ENCODE assay signal across 15 mouse cellular contexts in genomic region chr2:144464799-144465760, GRCm38 (mm10).
DNase-seq lines count a peak whose midpoint lies in the region; ATAC-seq and TF ChIP-seq lines count a peak whose summit lies in the region.
"Had no signal": no experiment of that assay in that cellular context is flagged by ENCODE, and none has a peak within 500 bp of the region (broad histone marks: within the 10 kb centered on the region; RNA-seq: fewer than 3 reads in every experiment).

No protein-coding gene starts in this region.

- no peak for TF ChIP-seq POLR2A in cortical plate, adult 2 months (IDR thresholded peaks at IDR 0.05; ENCODE audit: extremely low read depth, insufficient read depth, low read length)

- no peaks in the 10 kb centered on the region for H3K4me1 ChIP-seq in midbrain, postnatal 0 days (ENCODE audit: insufficient read depth, low read length)
- no peaks in the 10 kb centered on the region for H3K4me1 ChIP-seq in midbrain, embryonic 10.5 days
- H3K4me1 ChIP-seq in cortical plate, adult 2 months (ENCODE audit: control insufficient read depth, insufficient read depth, low read length), result peaks cover 13% of the 10 kb centered on the region
- no peaks in the 10 kb centered on the region for H3K4me1 ChIP-seq in stomach, postnatal 0 days (replicated peaks; ENCODE audit: control insufficient read depth, insufficient read depth)
- H3K4me1 ChIP-seq: forebrain, embryonic 15.5 days; heart, embryonic 12.5 days; liver, embryonic 13.5 days had no signal

- H3K9ac ChIP-seq in midbrain, postnatal 0 days (replicated peaks; ENCODE audit: low read length, poor library complexity, severe bottlenecking), result no peak overlapping the region
- no peak overlapping the region for H3K9ac ChIP-seq in stomach, postnatal 0 days (ENCODE audit: low read length)
- H3K9ac ChIP-seq: forebrain, embryonic 15.5 days; heart, embryonic 12.5 days; liver, embryonic 13.5 days had no signal

- H3K9me3 ChIP-seq in midbrain, postnatal 0 days (ENCODE audit: low read length), result no peaks in the 10 kb centered on the region
- H3K9me3 ChIP-seq in midbrain, embryonic 10.5 days (replicated peaks), result no peaks in the 10 kb centered on the region
- H3K9me3 ChIP-seq in stomach, postnatal 0 days (ENCODE audit: control insufficient read depth, low read length), result no peaks in the 10 kb centered on the region
- H3K9me3 ChIP-seq: forebrain, embryonic 15.5 days; heart, embryonic 12.5 days; liver, embryonic 13.5 days had no signal

- H3K4me2 ChIP-seq in midbrain, postnatal 0 days (ENCODE audit: low read depth, low read length, poor library complexity, severe bottlenecking), result no peak overlapping the region
- H3K4me2 ChIP-seq in stomach, postnatal 0 days (replicated peaks; ENCODE audit: low read depth), result no peak overlapping the region
- H3K4me2 ChIP-seq: forebrain, embryonic 15.5 days; heart, embryonic 12.5 days; liver, embryonic 13.5 days had no signal

- H3K27ac ChIP-seq in midbrain, postnatal 0 days (ENCODE audit: low read depth, low read length), result no peak overlapping the region
- no peak overlapping the region for H3K27ac ChIP-seq in midbrain, embryonic 10.5 days (replicated peaks)
- peak overlapping the region; percentile 78 for H3K27ac ChIP-seq in cortical plate, adult 2 months (ENCODE audit: insufficient read depth, low read length)
- H3K27ac ChIP-seq in stomach, postnatal 0 days (replicated peaks), result no peak overlapping the region
- H3K27ac ChIP-seq: forebrain, embryonic 15.5 days; liver, embryonic 13.5 days; macrophage had no signal

- DNase-seq in midbrain, postnatal 0 days (ENCODE audit: low spot score), result peak; percentile 10
- no peak for DNase-seq in midbrain, embryonic 10.5 days (ENCODE audit: low spot score)
- DNase-seq in left cerebral cortex, adult 18-20 months (ENCODE audit: low spot score in 2 of 2), result peak; percentile 57 to 77
- DNase-seq in stomach, postnatal 0 days (ENCODE audit: low spot score), result no peak
- DNase-seq in heart, adult 11 months, result no peak
- DNase-seq in spleen, postnatal 4 days (ENCODE audit: low spot score in 2 of 2), result no peak
- DNase-seq in thymus, postnatal 36 days, result no peak
- DNase-seq: kidney, postnatal 36 days; liver, embryonic 13.5 days had no signal

- no peak for TF ChIP-seq EP300 in stomach, postnatal 0 days (optimal IDR thresholded peaks at IDR 0.05)

- no peak for ATAC-seq in midbrain, postnatal 0 days (ENCODE audit: low FRiP score)
- ATAC-seq in stomach, postnatal 0 days (ENCODE audit: low FRiP score, low TSS enrichment), result peak; percentile 56; the same call in 1 of the 2 replicates
- ATAC-seq: forebrain, embryonic 15.5 days; hindbrain, embryonic 16.5 days had no signal

- no peak overlapping the region for H3K4me3 ChIP-seq in midbrain, postnatal 0 days (ENCODE audit: low read depth, low read length)
- no peak overlapping the region for H3K4me3 ChIP-seq in midbrain, embryonic 10.5 days
- H3K4me3 ChIP-seq in cortical plate, adult 2 months (ENCODE audit: insufficient read depth, low read length), result no peak overlapping the region
- H3K4me3 ChIP-seq in stomach, postnatal 0 days (ENCODE audit: low read depth, low read length), result no peak overlapping the region
- H3K4me3 ChIP-seq: forebrain, embryonic 15.5 days; heart, embryonic 12.5 days; liver, embryonic 13.5 days; myocyte had no signal

- 0 out of 2 replicates have a peak, but pooled peaks cover 6% of the 10 kb centered on the region for H3K36me3 ChIP-seq in midbrain, postnatal 0 days (ENCODE audit: insufficient read depth, low read length)
- H3K36me3 ChIP-seq in midbrain, embryonic 10.5 days, result no peaks in the 10 kb centered on the region
- H3K36me3 ChIP-seq in stomach, postnatal 0 days (ENCODE audit: control insufficient read depth, insufficient read depth, low read length), result no peaks in the 10 kb centered on the region
- H3K36me3 ChIP-seq: forebrain, embryonic 15.5 days; heart, embryonic 12.5 days; liver, embryonic 13.5 days had no signal

- no peak for TF ChIP-seq CTCF in midbrain, postnatal 0 days (IDR thresholded peaks at IDR 0.05)
- TF ChIP-seq CTCF in cortical plate, adult 2 months (IDR thresholded peaks at IDR 0.05; ENCODE audit: extremely low read depth, insufficient read depth, low read length), result no peak
- no peak for TF ChIP-seq CTCF in stomach, postnatal 0 days (IDR thresholded peaks at IDR 0.05; ENCODE audit: low read depth)

- no peaks in the 10 kb centered on the region for H3K27me3 ChIP-seq in midbrain, postnatal 0 days (ENCODE audit: insufficient read depth, low read length)
- no peaks in the 10 kb centered on the region for H3K27me3 ChIP-seq in midbrain, embryonic 10.5 days (ENCODE audit: low read depth, poor library complexity, severe bottlenecking)
- no peaks in the 10 kb centered on the region for H3K27me3 ChIP-seq in stomach, postnatal 0 days (ENCODE audit: control insufficient read depth, insufficient read depth, low read length)
- H3K27me3 ChIP-seq: forebrain, embryonic 15.5 days; heart, embryonic 12.5 days; liver, embryonic 13.5 days had no signal

- 72% methylated on average over 9 of the region's 9 CpGs for WGBS in midbrain, postnatal 0 days
- 83% methylated on average over 9 of the region's 9 CpGs for WGBS in midbrain, embryonic 10.5 days
- WGBS in stomach, postnatal 0 days, result 51% methylated on average over 9 of the region's 9 CpGs

Comparison
In these comparisons a context has a peak if more than half of its experiments do, and no peak if none do; other contexts are left out.
1. DNase-seq: peak in midbrain, postnatal 0 days (single experiment) and left cerebral cortex, adult 18-20 months (2 of 2); none in midbrain, embryonic 10.5 days (single experiment), stomach, postnatal 0 days (single experiment), heart, adult 11 months (single experiment), spleen, postnatal 4 days (0 of 2) and thymus, postnatal 36 days (0 of 2).